Mouse (Mus musculus) cerebellum, postnatal 36 days (tissue): ENCODE results near the gene Klhl3.
"Not testable (repeated sequence)": the region's sequence is repeated elsewhere in the genome, so short reads cannot be mapped to it uniquely, and the experiment has no call there.

Experiments used
- DNase-seq, 2 experiments: peaks; one replicate each; pipeline ENCODE4 v3.0.0; 2021 to 2022; ENCODE audit warnings: mixed read lengths in 2 of 2

The Klhl3 gene

DNA sequence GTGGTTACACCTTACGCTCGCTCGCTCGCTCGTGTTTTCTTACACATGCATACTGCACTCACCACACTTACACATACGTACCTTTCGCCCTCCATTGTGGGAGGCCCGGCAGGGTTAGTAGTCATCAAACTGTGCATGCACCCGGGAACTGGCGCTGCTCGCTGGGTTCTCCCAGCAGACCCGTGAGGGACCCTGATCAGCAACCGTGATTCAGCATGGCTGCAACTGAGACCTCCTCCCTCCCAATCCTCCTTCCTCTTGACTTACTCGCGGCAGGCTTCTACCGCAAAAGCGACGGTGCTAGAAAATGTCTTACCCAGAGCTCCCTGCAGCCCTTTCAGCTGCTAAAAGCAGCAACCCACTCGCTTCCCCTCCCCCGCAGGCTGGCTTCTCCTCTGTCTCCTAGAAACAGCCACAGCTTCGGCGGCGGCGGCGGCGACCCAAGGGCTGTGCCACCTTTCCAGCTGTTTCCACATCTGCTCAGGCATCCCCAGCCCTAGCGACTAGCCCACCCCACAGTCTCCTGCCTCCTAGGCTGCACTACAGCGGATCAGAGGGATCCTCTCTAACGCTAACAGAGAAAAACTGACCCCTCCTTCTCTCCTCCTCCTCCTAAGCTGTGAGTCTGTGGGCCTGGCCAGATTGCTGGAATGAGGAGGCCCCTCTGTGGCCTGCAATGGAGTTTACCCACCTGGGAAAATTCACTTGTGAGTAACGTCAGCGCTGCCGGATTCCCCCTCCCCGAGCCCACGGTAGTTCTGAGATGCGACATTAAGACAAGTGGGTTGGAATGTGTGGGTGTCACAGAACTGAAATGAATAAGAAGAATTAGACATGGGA is at the start of gene Klhl3:
Gene Klhl3, minus strand, starts transcription at position 532 of the 840 bp plus-strand sequence.
- peak; percentile 73 to 78 for DNase-seq

DNA sequence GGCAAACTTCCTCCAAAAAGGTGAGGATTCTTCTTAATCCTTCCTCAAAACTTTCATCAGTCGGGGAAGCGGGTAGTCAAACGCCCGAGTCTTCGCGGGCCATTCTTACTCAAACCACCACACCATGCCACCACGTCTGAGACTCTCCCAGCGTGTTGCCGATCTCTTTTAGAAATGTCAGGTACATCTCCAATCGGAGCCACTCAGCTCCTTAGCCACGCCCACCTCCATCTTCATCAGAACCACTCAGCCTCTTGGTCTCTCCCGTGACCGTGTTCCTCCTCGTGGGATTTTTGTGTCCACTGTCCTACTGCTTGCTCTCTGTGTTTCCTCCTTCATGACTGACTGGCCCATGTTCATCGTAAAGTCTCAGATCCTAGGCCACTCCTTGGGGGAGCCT is 47.4 kb upstream of the Klhl3 start:
- no peak for DNase-seq

- DNase-seq: peak; percentile 88 to 92
Observed at GRCm38 (mm10) chr13:58158099-58158912, 44.9 kb upstream of the Klhl3 start.

DNA sequence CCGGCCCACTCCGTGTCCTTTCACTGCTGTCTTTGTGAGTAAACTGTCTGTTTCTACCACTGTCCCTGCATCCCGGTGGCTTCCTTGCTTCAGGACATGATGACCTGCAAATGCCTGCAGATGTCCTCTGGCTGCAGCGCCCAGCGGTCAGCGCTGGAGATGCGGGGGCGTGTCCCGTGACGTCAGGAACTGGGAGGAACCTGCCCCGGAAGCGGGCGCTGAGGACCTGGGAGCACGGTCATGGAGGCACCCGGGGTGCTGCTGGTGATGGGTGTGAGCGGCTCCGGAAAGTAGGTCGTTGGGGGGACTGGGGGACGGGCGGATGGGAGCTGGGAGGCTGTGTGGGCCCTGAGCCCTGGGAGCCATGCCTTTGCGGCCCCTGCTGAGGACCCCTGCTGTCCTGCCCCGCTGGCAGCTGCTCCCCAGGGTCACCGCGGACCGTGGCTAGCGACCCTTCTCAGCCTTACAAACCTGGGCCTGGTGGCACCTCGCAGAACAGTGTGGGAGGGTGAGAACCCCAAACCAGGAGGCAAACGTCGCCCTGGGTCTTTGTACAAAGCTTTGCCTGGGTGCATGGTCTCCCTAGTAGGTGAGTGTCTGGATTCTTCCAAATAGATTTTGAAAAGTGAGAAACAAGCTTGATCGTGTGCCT is 44.2 kb upstream of the Klhl3 start, which contains the start of gene Idnk:
Gene Idnk, plus strand, starts transcription at position 203 of the 652 bp plus-strand sequence.
- DNase-seq: peak; percentile 77 to 86

GRCm38 (mm10) chr13:58157036-58157435 is 43.6 kb upstream of the Klhl3 start:
- peak in 1 of 2 experiments; percentile 32 for DNase-seq

DNA sequence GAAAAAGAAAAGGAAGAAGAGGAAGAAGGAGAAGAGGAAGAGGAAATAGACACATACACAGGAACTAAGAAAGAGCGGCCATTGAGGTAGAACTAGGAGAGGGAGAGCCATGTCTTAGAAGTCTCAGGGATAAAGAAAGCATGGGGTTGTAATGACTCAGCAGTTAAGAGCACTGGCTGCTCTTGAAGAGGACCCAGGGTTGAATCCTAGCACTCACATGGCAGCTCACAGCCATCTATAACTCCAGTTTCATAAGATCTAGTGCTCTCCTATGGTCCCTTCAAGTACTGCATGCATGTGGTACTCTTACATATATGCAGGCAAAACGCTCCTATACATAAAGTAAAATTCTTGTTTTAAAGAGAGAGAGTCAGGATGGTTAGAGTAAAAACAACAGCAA is 42.6 kb upstream of the Klhl3 start:
- DNase-seq: no peak

DNA sequence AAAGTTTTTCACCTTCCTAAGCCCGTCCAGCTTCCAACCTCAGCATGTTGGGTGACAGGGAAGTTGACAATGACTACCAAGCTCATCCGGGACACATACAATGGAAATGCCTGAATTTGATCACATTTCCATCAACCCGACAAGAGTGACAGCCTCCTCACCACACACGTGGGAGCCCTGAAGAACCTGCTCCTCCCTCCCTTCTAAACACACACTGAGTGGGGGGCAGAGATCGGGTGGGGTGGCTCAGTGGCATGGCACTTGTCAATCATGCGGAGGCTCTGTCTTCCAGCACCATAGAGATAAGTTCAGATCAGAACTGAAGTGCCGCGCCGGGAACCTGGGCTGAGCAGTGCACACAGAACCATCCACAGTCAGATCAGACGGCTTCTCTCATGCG is 37.0 kb upstream of the Klhl3 start:
- no peak for DNase-seq

DNA sequence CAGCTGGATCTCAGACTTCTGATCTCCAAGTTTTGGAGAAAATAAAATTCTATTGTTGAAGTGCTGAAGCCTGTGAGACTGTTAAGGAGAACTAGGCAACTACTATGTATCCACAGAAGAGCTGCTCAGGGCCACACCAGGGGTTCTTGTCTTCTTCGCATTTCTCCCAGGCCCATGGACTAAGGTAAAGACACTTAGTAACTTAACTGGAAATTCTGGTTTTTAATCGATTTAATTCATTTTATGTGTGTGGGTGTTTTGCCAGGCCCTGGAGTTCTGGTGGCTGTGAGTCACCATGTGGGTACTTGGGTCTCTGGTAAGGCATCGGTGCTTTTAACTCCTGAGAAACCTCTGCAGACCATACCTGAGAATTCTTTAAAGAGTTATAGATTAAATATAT is 36.2 kb upstream of the Klhl3 start:
- no peak for DNase-seq

DNA sequence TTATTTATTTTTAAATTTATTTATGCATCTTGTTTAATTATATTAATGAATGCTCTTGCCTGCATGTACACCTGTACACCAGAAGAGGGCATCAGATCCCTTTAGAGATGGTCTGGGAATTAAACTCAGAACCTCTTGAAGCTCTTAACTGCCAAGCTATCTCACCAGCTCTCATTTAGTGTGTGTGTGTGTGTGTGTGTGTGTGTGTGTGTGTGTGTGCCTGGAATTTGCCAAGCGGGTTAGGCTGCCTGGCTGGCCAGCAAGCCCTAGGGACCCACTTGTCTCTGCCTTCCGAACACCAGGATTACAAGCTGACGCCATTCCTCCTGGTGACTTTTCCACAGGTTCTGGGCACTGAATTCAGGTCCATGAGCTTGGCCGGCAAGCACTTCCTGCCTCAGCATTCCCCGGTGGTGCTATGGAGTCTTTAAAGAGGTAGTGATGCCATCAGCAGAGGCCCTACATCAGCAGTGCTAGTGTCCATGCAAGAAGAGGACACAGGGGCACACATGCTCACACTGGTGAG is 35.7 kb upstream of the Klhl3 start:
- DNase-seq: peak in 1 of 2 experiments; percentile 18

DNA sequence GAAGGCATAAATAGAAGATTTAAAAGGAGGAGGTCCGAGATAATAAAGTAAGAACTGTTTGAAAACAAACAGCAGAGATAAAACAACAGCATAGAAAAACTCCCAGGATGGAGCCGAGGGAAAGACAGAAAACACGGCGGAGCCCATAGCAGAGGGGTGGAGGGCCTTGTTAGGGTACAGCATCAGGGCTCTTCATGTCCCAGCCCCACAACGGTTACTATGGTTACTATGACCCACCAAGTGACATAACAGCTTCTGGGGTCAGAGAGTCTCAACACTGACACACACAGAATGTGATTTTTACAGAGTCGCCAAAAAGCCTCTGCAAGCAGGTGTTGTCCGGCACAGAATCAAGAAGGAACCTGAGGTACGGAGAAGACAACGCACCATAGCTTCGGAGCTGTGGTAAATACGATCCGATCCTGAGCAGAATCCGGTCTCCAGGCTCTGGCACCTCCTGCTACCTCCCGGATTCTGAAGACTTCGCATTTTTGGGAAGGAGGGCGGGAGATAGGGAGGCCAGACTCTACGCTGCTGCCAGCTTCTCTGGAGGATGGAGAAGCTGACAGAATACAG is 35.0 kb upstream of the Klhl3 start:
- DNase-seq: peak; percentile 53 to 58

- DNase-seq: no peak
Observed at GRCm38 (mm10) chr13:58147760-58148159, 34.4 kb upstream of the Klhl3 start.

DNA sequence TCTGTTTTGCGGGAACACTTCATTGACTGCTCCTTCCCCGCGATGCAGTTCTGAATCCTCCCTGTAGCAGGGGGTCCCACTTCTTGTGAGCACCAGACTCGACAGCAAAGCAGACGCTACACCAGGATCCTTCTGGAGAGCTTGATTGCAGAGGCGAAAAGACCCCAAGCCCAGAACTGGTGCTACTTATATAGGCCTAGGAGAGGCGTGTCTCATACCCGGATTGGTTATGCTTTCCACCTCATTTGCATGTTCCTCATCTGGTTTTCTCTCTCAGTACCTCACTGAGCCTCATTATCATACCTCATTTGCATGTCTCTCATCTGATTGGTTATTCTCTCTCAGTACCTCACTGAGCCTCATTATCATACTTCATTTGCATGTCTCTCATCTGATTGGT is 33.2 kb upstream of the Klhl3 start:
- not testable (repeated sequence) for DNase-seq

DNA sequence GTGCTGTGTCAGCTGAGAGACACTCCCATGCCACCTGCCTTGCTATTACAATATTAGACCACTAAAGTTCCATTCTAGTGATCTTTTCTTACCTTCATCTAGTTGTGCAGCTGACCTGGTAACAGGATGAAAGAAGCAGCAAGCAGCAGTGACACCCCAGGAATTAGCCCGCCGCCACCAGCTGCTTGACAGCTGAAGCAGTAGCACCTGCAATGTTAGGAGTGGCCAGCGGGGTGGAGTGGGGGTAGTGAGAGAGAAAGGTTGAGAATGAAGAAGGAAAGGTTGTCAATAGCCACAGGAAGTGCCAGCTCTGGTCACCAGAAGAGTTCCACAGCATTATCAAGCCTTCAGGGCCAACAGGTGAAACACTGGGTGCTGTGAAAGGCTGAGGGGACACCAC is 18.3 kb upstream of the Klhl3 start:
- DNase-seq: no peak

GRCm38 (mm10) chr13:58129687-58130246 is 16.4 kb upstream of the Klhl3 start:
- DNase-seq: no peak

GRCm38 (mm10) chr13:58128768-58129671 is 15.6 kb upstream of the Klhl3 start:
- DNase-seq: peak; percentile 96 to 98

DNA sequence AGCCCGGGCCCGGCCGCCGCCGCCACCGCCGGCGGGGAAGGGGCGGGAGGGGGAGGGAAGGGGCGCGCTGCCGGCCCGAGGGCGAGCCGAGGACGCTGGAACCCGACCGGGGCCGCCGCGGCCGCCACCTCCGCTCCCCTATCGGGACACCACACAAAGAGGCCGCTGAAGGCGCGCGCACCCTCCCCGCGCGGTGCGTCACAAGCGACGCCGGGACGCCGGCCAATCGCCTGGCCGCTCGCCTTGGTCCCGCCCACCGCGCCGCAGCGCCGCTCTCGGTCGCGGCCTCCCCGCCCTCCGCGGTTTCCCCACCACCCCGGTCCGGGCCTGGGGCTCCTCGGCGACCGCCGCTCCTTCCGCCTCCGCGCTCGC is 15.0 kb upstream of the Klhl3 start, which contains the start of gene Hnrnpa0:
Gene Hnrnpa0, minus strand, starts transcription at position 161 of the 372 bp plus-strand sequence.
- DNase-seq: peak; percentile 95 to 96

- DNase-seq: peak in 1 of 2 experiments; percentile 76
Observed at GRCm38 (mm10) chr13:58127766-58128361, 14.5 kb upstream of the Klhl3 start.

DNA sequence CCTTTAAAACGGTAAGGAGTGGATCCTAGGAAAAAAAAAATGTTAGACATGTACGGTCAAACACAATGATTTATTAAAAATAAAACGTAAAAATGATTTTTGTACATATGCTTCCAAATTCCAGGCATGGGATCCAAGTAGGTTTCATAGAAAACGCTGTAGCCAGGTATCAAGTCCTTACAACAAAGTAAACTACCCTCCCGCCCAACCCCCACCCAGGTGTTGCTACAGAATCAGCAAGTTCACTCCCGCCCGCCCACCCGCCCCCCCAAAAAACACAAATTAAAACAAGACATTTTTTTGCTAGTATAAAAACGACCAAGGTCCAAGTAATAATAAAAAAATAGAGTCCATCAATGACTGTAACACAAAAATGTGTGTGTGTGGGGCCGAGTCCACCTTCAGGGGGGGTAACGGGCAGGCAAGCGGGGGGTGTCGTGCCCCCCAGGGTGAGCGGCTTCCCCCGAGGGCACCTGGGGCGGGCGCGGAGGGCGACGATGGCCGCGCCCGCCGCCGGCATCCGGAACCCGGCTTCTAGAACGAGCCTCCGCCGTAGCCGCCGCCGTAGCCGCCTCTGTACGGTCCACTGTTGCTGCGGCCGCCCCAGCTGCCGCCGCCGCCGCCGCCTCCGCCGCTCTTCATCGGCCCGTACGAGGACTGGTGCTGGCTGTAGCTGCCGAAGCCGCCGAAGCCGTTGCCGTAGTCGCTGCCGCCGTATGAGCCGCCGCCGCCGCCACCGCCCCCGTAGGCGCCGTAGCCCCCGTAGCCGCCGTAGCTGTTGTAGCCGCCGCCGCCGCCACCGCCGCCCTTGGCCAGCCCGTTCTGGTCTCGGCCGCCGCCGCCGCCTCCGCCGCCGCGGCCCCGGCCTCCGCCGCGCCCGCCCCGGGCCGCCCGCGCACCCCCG is 13.7 kb upstream of the Klhl3 start:
- no peak for DNase-seq

- DNase-seq: peak in 1 of 2 experiments; percentile 32
Observed at GRCm38 (mm10) chr13:58126126-58126525, 12.7 kb upstream of the Klhl3 start.
